Mouse (Mus musculus): ENCODE data around the gene Nadsyn1. TPM values are rescaled to one million over a fixed set of nuclear protein-coding genes. Genes with fewer than 3 reads are reported as not detected.

The Nadsyn1 gene
- polyA plus RNA-seq, 1 experiment, result 0.16 TPM

GRCm38 (mm10) chr7:143763794-143764193 lies 58.9 kb downstream of the Nadsyn1 start:
- H3K36me3 ChIP-seq (ENCODE audit: control insufficient read depth), result no peaks in the 10 kb centered on the region
- peaks cover 16% of the 10 kb centered on the region for H3K27me3 ChIP-seq (ENCODE audit: control insufficient read depth)
- H3K4me3 ChIP-seq (replicated peaks), result no peak overlapping the region
- no peaks in the 10 kb centered on the region for H3K9me3 ChIP-seq (ENCODE audit: control insufficient read depth, low read length)
- H3K4me1 ChIP-seq (ENCODE audit: control insufficient read depth), result no peaks in the 10 kb centered on the region
- TF ChIP-seq GATA1 (IDR thresholded peaks at IDR 0.05; ENCODE audit: low read length), result no peak
- TF ChIP-seq TAL1 (IDR thresholded peaks at IDR 0.05; ENCODE audit: low read length), result no peak

- peaks cover 11% of the 10 kb centered on the region for H3K4me1 ChIP-seq (ENCODE audit: control insufficient read depth)
- no peaks in the 10 kb centered on the region for H3K36me3 ChIP-seq (ENCODE audit: control insufficient read depth)
- H3K9me3 ChIP-seq (ENCODE audit: control insufficient read depth, low read length), result no peaks in the 10 kb centered on the region
- H3K27me3 ChIP-seq (ENCODE audit: control insufficient read depth), result peaks cover 18% of the 10 kb centered on the region
- no peak overlapping the region for H3K4me3 ChIP-seq (replicated peaks)
- TF ChIP-seq GATA1 (IDR thresholded peaks at IDR 0.05; ENCODE audit: low read length) (no peak), TAL1 (IDR thresholded peaks at IDR 0.05; ENCODE audit: low read length) (no peak)
These were observed 63.7 kb downstream of the Nadsyn1 start for GRCm38 (mm10) chr7:143758956-143759355.

- Histone ChIP-seq H3K36me3 (ENCODE audit: control insufficient read depth) (no peaks in the 10 kb centered on the region), H3K27me3 (ENCODE audit: control insufficient read depth) (peaks cover 18% of the 10 kb centered on the region), H3K4me1 (ENCODE audit: control insufficient read depth) (peaks cover 11% of the 10 kb centered on the region), H3K4me3 (replicated peaks) (no peak overlapping the region), H3K9me3 (ENCODE audit: control insufficient read depth, low read length) (no peaks in the 10 kb centered on the region)
- TF ChIP-seq GATA1 (IDR thresholded peaks at IDR 0.05; ENCODE audit: low read length) (no peak), TAL1 (IDR thresholded peaks at IDR 0.05; ENCODE audit: low read length) (no peak)
These were observed 65.0 kb downstream of the Nadsyn1 start for GRCm38 (mm10) chr7:143757696-143758095.

GRCm38 (mm10) chr7:143757027-143757390 lies 65.6 kb downstream of the Nadsyn1 start:
- Histone ChIP-seq H3K4me3 (replicated peaks) (no peak overlapping the region), H3K36me3 (ENCODE audit: control insufficient read depth) (no peaks in the 10 kb centered on the region), H3K4me1 (ENCODE audit: control insufficient read depth) (peaks cover 11% of the 10 kb centered on the region), H3K9me3 (ENCODE audit: control insufficient read depth, low read length) (no peaks in the 10 kb centered on the region), H3K27me3 (ENCODE audit: control insufficient read depth) (peaks cover 18% of the 10 kb centered on the region)
- no peak for TF ChIP-seq GATA1 (IDR thresholded peaks at IDR 0.05; ENCODE audit: low read length)
- TF ChIP-seq TAL1 (IDR thresholded peaks at IDR 0.05; ENCODE audit: low read length), result no peak

- Histone ChIP-seq H3K4me1 (ENCODE audit: control insufficient read depth) (peaks cover 12% of the 10 kb centered on the region), H3K36me3 (ENCODE audit: control insufficient read depth) (no peaks in the 10 kb centered on the region), H3K27me3 (ENCODE audit: control insufficient read depth) (peaks cover 18% of the 10 kb centered on the region), H3K4me3 (replicated peaks) (no peak within 1 kb of the TSS), H3K9me3 (ENCODE audit: control insufficient read depth, low read length) (no peaks in the 10 kb centered on the region)
- TF ChIP-seq TAL1 (IDR thresholded peaks at IDR 0.05; ENCODE audit: low read length) (no peak), GATA1 (IDR thresholded peaks at IDR 0.05; ENCODE audit: low read length) (no peak)
These were observed 66.3 kb downstream of the Nadsyn1 start, which contains the start of gene Osbpl5 for GRCm38 (mm10) chr7:143756125-143757026. Gene Osbpl5 (minus strand): TSS chr7:143756985.

GRCm38 (mm10) chr7:143755357-143756124 lies 67.1 kb downstream of the Nadsyn1 start:
- no peaks in the 10 kb centered on the region for H3K36me3 ChIP-seq (ENCODE audit: control insufficient read depth)
- H3K4me3 ChIP-seq (replicated peaks), result no peak overlapping the region
- TF ChIP-seq TAL1 (IDR thresholded peaks at IDR 0.05; ENCODE audit: low read length) (no peak), GATA1 (IDR thresholded peaks at IDR 0.05; ENCODE audit: low read length) (no peak)
- peaks cover 18% of the 10 kb centered on the region for H3K27me3 ChIP-seq (ENCODE audit: control insufficient read depth)
- H3K9me3 ChIP-seq (ENCODE audit: control insufficient read depth, low read length), result no peaks in the 10 kb centered on the region
- H3K4me1 ChIP-seq (ENCODE audit: control insufficient read depth), result peaks cover 12% of the 10 kb centered on the region

GRCm38 (mm10) chr7:143753990-143754715 lies 68.5 kb downstream of the Nadsyn1 start:
- H3K36me3 ChIP-seq (ENCODE audit: control insufficient read depth), result no peaks in the 10 kb centered on the region
- no peak for TF ChIP-seq TAL1 (IDR thresholded peaks at IDR 0.05; ENCODE audit: low read length)
- TF ChIP-seq GATA1 (IDR thresholded peaks at IDR 0.05; ENCODE audit: low read length), result no peak

GRCm38 (mm10) chr7:143752606-143753005 lies 70.0 kb downstream of the Nadsyn1 start:
- no peak for TF ChIP-seq TAL1 (IDR thresholded peaks at IDR 0.05; ENCODE audit: low read length)
- no peak for TF ChIP-seq GATA1 (IDR thresholded peaks at IDR 0.05; ENCODE audit: low read length)
- Histone ChIP-seq H3K9me3 (ENCODE audit: control insufficient read depth, low read length) (no peaks in the 10 kb centered on the region), H3K27me3 (ENCODE audit: control insufficient read depth) (peaks cover 12% of the 10 kb centered on the region), H3K4me1 (ENCODE audit: control insufficient read depth) (peaks cover 12% of the 10 kb centered on the region), H3K36me3 (ENCODE audit: control insufficient read depth) (no peaks in the 10 kb centered on the region), H3K4me3 (replicated peaks) (no peak overlapping the region)

More at GRCm38 (mm10) chr7:143753990-143754715, 68.5 kb downstream of the Nadsyn1 start:
- peaks cover 12% of the 10 kb centered on the region for H3K4me1 ChIP-seq (ENCODE audit: control insufficient read depth)
- H3K27me3 ChIP-seq (ENCODE audit: control insufficient read depth), result peaks cover 18% of the 10 kb centered on the region
- H3K4me3 ChIP-seq (replicated peaks), result no peak overlapping the region
- no peaks in the 10 kb centered on the region for H3K9me3 ChIP-seq (ENCODE audit: control insufficient read depth, low read length)
